Mouse (Mus musculus) heart, embryonic 10.5 days (tissue): ENCODE results near the gene Ssbp3. TPM values are rescaled to one million over a fixed set of nuclear protein-coding genes. Genes with fewer than 3 reads are reported as not detected.
A peak's percentile ranks its signal among the peaks of the same experiment; 100 is the strongest.

Experiments
- DNase-seq: peaks from one replicate; pipeline ENCODE4 v3.0.0-alpha.2; 2017; ENCODE audit warnings: low spot score
- H3K27ac ChIP-seq: fragments of 300-500 bp; sonication (generic); 2 replicates; pipeline ENCODE4 v1.5.1; 2016; ENCODE audit warnings: mild to moderate bottlenecking
- H3K27me3 ChIP-seq: fragments of 300-500 bp; sonication (generic); 2 replicates; pipeline ENCODE4 v1.6.1; 2016; ENCODE audit warnings: mild to moderate bottlenecking; ENCODE audit not compliant: poor library complexity, insufficient read depth, severe bottlenecking
- H3K36me3 ChIP-seq: fragments of 300-500 bp; sonication (generic); 2 replicates; pipeline ENCODE4 v1.6.1; 2016; ENCODE audit warnings: mild to moderate bottlenecking, moderate library complexity
- H3K4me1 ChIP-seq: fragments of 300-500 bp; sonication (generic); 2 replicates; pipeline ENCODE4 v1.6.1; 2016; ENCODE audit warnings: mild to moderate bottlenecking
- H3K4me3 ChIP-seq: fragments of 300-500 bp; sonication (generic); 2 replicates; pipeline ENCODE4 v1.5.1; 2016; ENCODE audit warnings: mild to moderate bottlenecking, moderate library complexity
- H3K9me3 ChIP-seq: fragments of 300-500 bp; sonication (generic); 2 replicates; pipeline ENCODE4 v1.6.1; 2016; ENCODE audit warnings: mild to moderate bottlenecking, moderate library complexity
- WGBS: fragments of 180-500 bp; shearing (Covaris S2); methylation state at CpG from one replicate; pipeline ENCODE4 v1.1.7; 2016; 5-methylcytosine and 5-hydroxymethylcytosine counted together
- polyA plus RNA-seq: library from polyadenylated mRNA; unstranded; fragments of >200 nt; fragmentation: Nextera tagmentation; extraction: Ambion mirVana; gene quantifications from 2 replicates; pipeline ENCODE4 v1.2.1, GENCODE M21; 2016

Ssbp3 gene
- polyA plus RNA-seq, 1 experiment from 2014 or later, result 139 TPM

GRCm38 (mm10) chr4:106975890-106976289 lies 65.4 kb downstream of the Ssbp3 start:
- Histone ChIP-seq H3K36me3 (peaks cover 3% of the 10 kb centered on the region; the same call in 1 of the 2 replicates), H3K4me1 (peaks cover 93% of the 10 kb centered on the region), H3K27ac (0 out of 2 replicates have a peak overlapping the region, but pooled peaks have one; percentile 3), H3K4me3 (no peak overlapping the region), H3K27me3 (no peaks in the 10 kb centered on the region), H3K9me3 (no peaks in the 10 kb centered on the region)
- no peak for DNase-seq
- 63% methylated on average over 4 of the region's 4 CpGs for WGBS

- Histone ChIP-seq H3K4me3 (no peak overlapping the region), H3K27me3 (no peaks in the 10 kb centered on the region), H3K4me1 (peaks cover 93% of the 10 kb centered on the region), H3K9me3 (no peaks in the 10 kb centered on the region), H3K36me3 (peaks cover 3% of the 10 kb centered on the region; the same call in 1 of the 2 replicates), H3K27ac (0 out of 2 replicates have a peak overlapping the region, but pooled peaks have one; percentile 3)
- WGBS, result 71% methylated on average over 2 of the region's 2 CpGs
- DNase-seq, result no peak
Measured at GRCm38 (mm10) chr4:106976576-106976975, 66.1 kb downstream of the Ssbp3 start.

- Histone ChIP-seq H3K9me3 (no peaks in the 10 kb centered on the region), H3K4me3 (no peak overlapping the region), H3K36me3 (peaks cover 3% of the 10 kb centered on the region; the same call in 1 of the 2 replicates), H3K4me1 (peaks cover 90% of the 10 kb centered on the region), H3K27ac (0 out of 2 replicates have a peak overlapping the region, but pooled peaks have one; percentile 3), H3K27me3 (no peaks in the 10 kb centered on the region)
- DNase-seq, result no peak
- 18% methylated on average over 6 of the region's 6 CpGs for WGBS
Measured at GRCm38 (mm10) chr4:106977218-106977651, 66.7 kb downstream of the Ssbp3 start.

GRCm38 (mm10) chr4:106978376-106978775 lies 67.9 kb downstream of the Ssbp3 start:
- Histone ChIP-seq H3K27ac (peak overlapping the region; percentile 67), H3K9me3 (no peaks in the 10 kb centered on the region), H3K36me3 (peaks cover 3% of the 10 kb centered on the region; the same call in 1 of the 2 replicates), H3K4me3 (no peak overlapping the region), H3K27me3 (no peaks in the 10 kb centered on the region), H3K4me1 (peaks cover 89% of the 10 kb centered on the region)
- DNase-seq, result no peak
- 55% methylated on average over 8 of the region's 8 CpGs for WGBS

- H3K27me3 ChIP-seq, result no peaks in the 10 kb centered on the region
- 19% methylated on average over 7 of the region's 7 CpGs for WGBS
- H3K27ac ChIP-seq, result no peak overlapping the region
- H3K4me1 ChIP-seq, result peaks cover 94% of the 10 kb centered on the region
- no peak overlapping the region for H3K4me3 ChIP-seq
- peaks cover 3% of the 10 kb centered on the region; the same call in 1 of the 2 replicates for H3K36me3 ChIP-seq
- DNase-seq, result no peak
- H3K9me3 ChIP-seq, result no peaks in the 10 kb centered on the region
Measured at GRCm38 (mm10) chr4:106980669-106981068, 70.2 kb downstream of the Ssbp3 start.

- no peak overlapping the region for H3K4me3 ChIP-seq
- peaks cover under 1% of the 10 kb centered on the region; the same call in 1 of the 2 replicates for H3K36me3 ChIP-seq
- H3K27ac ChIP-seq, result no peak overlapping the region
- no peaks in the 10 kb centered on the region for H3K9me3 ChIP-seq
- no peaks in the 10 kb centered on the region for H3K27me3 ChIP-seq
- H3K4me1 ChIP-seq, result peaks cover 94% of the 10 kb centered on the region
- 82% methylated on average over 7 of the region's 7 CpGs for WGBS
- no peak for DNase-seq
Measured at GRCm38 (mm10) chr4:106981385-106982103, 71.0 kb downstream of the Ssbp3 start.

GRCm38 (mm10) chr4:106982344-106983121 lies 72.0 kb downstream of the Ssbp3 start:
- no peaks in the 10 kb centered on the region for H3K27me3 ChIP-seq
- H3K4me1 ChIP-seq, result peaks cover 94% of the 10 kb centered on the region
- 62% methylated on average over 4 of the region's 4 CpGs for WGBS
- no peak for DNase-seq
- H3K36me3 ChIP-seq, result no peaks in the 10 kb centered on the region; the same call in 1 of the 2 replicates
- H3K9me3 ChIP-seq, result no peaks in the 10 kb centered on the region
- H3K27ac ChIP-seq, result 0 out of 2 replicates have a peak overlapping the region, but pooled peaks have one; percentile 29
- no peak overlapping the region for H3K4me3 ChIP-seq

GRCm38 (mm10) chr4:106983908-106984515 lies 73.5 kb downstream of the Ssbp3 start:
- Histone ChIP-seq H3K27ac (no peak overlapping the region), H3K36me3 (no peaks in the 10 kb centered on the region), H3K27me3 (no peaks in the 10 kb centered on the region), H3K4me1 (peaks cover 95% of the 10 kb centered on the region), H3K4me3 (no peak overlapping the region), H3K9me3 (no peaks in the 10 kb centered on the region)
- DNase-seq, result no peak
- WGBS, result 70% methylated on average over 7 of the region's 7 CpGs

GRCm38 (mm10) chr4:106985289-106985688 lies 74.8 kb downstream of the Ssbp3 start:
- 81% methylated on average over 4 of the region's 4 CpGs for WGBS
- Histone ChIP-seq H3K27ac (peak overlapping the region; percentile 56; the same call in 1 of the 2 replicates), H3K27me3 (no peaks in the 10 kb centered on the region), H3K4me3 (no peak overlapping the region), H3K4me1 (peaks cover 86% of the 10 kb centered on the region), H3K36me3 (no peaks in the 10 kb centered on the region), H3K9me3 (no peaks in the 10 kb centered on the region)
- DNase-seq, result no peak

GRCm38 (mm10) chr4:106985899-106986832 lies 75.7 kb downstream of the Ssbp3 start:
- DNase-seq, result no peak
- WGBS, result 41% methylated on average over 15 of the region's 15 CpGs
- Histone ChIP-seq H3K27ac (peak overlapping the region; percentile 56), H3K27me3 (no peaks in the 10 kb centered on the region), H3K9me3 (no peaks in the 10 kb centered on the region), H3K4me3 (0 out of 2 replicates have a peak overlapping the region, but pooled peaks have one; percentile 2), H3K36me3 (no peaks in the 10 kb centered on the region), H3K4me1 (peaks cover 77% of the 10 kb centered on the region)

- 16% methylated on average over 7 of the region's 7 CpGs for WGBS
- Histone ChIP-seq H3K4me3 (peak overlapping the region; percentile 24), H3K9me3 (no peaks in the 10 kb centered on the region), H3K36me3 (no peaks in the 10 kb centered on the region), H3K27me3 (no peaks in the 10 kb centered on the region), H3K4me1 (peaks cover 74% of the 10 kb centered on the region), H3K27ac (peak overlapping the region; percentile 83)
- peak; percentile 86 for DNase-seq
Measured at GRCm38 (mm10) chr4:106987725-106988364, 77.3 kb downstream of the Ssbp3 start.
